Mouse (Mus musculus): ENCODE measurements around the gene Olfr1370. TPM values are rescaled to one million over a fixed set of nuclear protein-coding genes. Genes with fewer than 3 reads are reported as not detected.
"Not testable (repeated sequence)": the region's sequence is repeated elsewhere in the genome, so short reads cannot be mapped to it uniquely, and the experiment has no call there.

The Olfr1370 gene
- polyA plus RNA-seq (2014; fragmentation: Nextera tagmentation; extraction: Ambion mirVana), result not detected in 2 replicates

DNA sequence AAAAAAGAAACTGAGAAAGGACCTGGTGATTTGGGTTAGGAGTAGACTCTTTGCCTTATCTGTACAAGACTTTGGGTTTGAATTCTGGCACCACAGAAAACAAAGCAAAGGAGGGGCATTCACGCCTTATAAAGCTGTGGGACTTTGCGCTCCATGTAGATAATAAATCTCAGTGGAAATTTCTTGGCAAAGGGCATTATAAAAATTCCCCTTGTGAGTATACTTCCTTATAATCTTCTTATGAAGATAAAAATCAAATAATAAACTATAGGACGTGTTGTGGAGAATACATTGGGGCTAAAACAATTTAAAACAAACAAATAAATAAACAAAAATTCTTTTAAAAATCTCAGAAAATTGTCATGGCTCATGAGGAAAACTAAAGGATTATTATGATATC lies at the start of gene Olfr1370:
Gene Olfr1370 (minus strand): TSS at position 101 of the 400 bp plus-strand sequence.
- 82% methylated on average over 3 of the region's 3 CpGs for WGBS
- H3K27ac ChIP-seq (ENCODE audit: low read depth, low read length), result no peak within 1 kb of the TSS
- no peak within 1 kb of the TSS for H3K4me3 ChIP-seq (ENCODE audit: low read depth, low read length)
- no peaks in the 10 kb centered on the region for H3K27me3 ChIP-seq (ENCODE audit: control insufficient read depth, insufficient read depth, low read length)
- H3K9me3 ChIP-seq (ENCODE audit: control insufficient read depth, low read length), result no peaks in the 10 kb centered on the region
- ATAC-seq (ENCODE audit: low read depth), result no peak
- H3K4me2 ChIP-seq (ENCODE audit: low read depth, low read length), result no peak within 1 kb of the TSS
- H3K36me3 ChIP-seq (ENCODE audit: control insufficient read depth, insufficient read depth, low read length), result no peaks in the 10 kb centered on the region
- H3K4me1 ChIP-seq (ENCODE audit: control insufficient read depth, insufficient read depth, low read length), result no peaks in the 10 kb centered on the region
- no peak within 1 kb of the TSS for H3K9ac ChIP-seq (replicated peaks; ENCODE audit: low read depth, low read length)

DNA sequence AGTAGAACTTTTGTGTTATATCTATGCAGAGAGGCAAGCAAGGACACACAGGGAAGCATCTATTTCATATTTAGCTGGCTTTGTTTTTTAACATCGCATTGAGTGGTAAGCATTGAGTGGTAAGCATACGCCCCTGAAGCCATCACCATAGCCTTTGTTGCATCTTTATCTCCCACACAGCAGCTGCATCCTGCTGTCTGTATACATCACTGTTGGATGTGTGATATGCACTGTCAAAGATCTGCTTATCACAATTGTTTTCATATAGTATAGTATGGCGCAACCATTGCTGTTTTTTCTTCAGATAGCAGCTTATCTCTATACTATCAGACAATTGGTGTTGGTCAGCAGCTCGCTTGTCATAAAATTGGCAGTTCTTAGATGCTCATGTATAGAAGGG lies 39.4 kb upstream of the Olfr1370 start:
- no peaks in the 10 kb centered on the region for H3K27me3 ChIP-seq (ENCODE audit: control insufficient read depth, insufficient read depth, low read length)
- no peak overlapping the region for H3K4me3 ChIP-seq (ENCODE audit: low read depth, low read length)
- WGBS, result 91% methylated on average over 4 of the region's 4 CpGs
- ATAC-seq (ENCODE audit: low read depth), result no peak
- no peak overlapping the region for H3K9ac ChIP-seq (replicated peaks; ENCODE audit: low read depth, low read length)
- no peaks in the 10 kb centered on the region for H3K36me3 ChIP-seq (ENCODE audit: control insufficient read depth, insufficient read depth, low read length)
- no peaks in the 10 kb centered on the region for H3K9me3 ChIP-seq (ENCODE audit: control insufficient read depth, low read length)
- no peaks in the 10 kb centered on the region for H3K4me1 ChIP-seq (ENCODE audit: control insufficient read depth, insufficient read depth, low read length)
- no peak overlapping the region for H3K27ac ChIP-seq (ENCODE audit: low read depth, low read length)
- H3K4me2 ChIP-seq (ENCODE audit: low read depth, low read length), result no peak overlapping the region

DNA sequence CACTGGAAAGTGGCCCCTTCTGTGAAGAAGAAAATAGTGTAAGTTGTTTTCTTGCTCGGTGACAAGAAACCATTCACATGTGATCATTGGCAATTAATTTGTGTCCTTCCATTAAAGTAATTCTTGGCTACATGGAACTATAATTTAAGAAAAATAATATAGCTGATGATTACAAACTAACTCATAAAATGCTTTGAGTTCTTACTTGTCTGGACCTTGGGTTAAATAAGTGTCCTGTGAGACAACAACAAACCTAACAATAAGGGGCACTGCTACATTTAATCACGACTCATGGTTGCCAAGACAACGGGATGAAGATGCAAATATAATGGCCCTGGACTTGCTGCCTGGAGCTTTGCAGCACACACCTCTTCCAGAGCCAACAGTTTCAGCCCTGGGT lies 36.4 kb upstream of the Olfr1370 start, which contains the start of gene Olfr1369-ps1:
Gene Olfr1369-ps1 (plus strand): TSS at position 301 of the 400 bp plus-strand sequence.
- H3K27ac ChIP-seq (ENCODE audit: low read depth, low read length); H3K4me2 ChIP-seq (ENCODE audit: low read depth, low read length): not testable (repeated sequence)

DNA sequence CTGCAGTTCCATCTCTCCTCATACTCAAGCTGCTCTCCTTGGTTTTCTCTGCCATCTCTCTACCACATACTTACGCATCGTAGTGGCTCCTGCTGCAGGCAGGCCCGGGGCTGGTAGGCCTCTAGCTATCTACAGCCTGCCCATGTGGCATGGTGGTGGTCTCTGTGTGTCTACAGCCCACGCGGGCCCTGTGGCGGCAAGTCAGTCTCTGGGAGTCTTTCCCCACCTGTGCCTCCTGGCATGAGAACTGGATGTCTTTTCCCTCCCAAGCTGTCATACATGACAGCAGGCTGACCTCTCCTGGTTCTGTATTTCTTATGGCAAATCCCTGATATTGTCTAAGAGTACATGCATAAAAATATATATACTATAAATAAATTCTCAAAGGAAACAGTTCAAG lies 35.7 kb upstream of the Olfr1370 start:
- no peak for ATAC-seq (ENCODE audit: low read depth)
- H3K4me2 ChIP-seq (ENCODE audit: low read depth, low read length), result no peak overlapping the region
- 87% methylated on average over 6 of the region's 6 CpGs for WGBS

More for the DNA sequence above, 36.4 kb upstream of the Olfr1370 start, which contains the start of gene Olfr1369-ps1:
- not testable (repeated sequence) for H3K27me3 ChIP-seq (ENCODE audit: control insufficient read depth, insufficient read depth, low read length); ATAC-seq (ENCODE audit: low read depth); H3K4me3 ChIP-seq (ENCODE audit: low read depth, low read length); H3K9me3 ChIP-seq (ENCODE audit: control insufficient read depth, low read length); H3K4me1 ChIP-seq (ENCODE audit: control insufficient read depth, insufficient read depth, low read length); H3K36me3 ChIP-seq (ENCODE audit: control insufficient read depth, insufficient read depth, low read length); H3K9ac ChIP-seq (replicated peaks; ENCODE audit: low read depth, low read length)
- 73% methylated on average over 3 of the region's 3 CpGs for WGBS

DNA sequence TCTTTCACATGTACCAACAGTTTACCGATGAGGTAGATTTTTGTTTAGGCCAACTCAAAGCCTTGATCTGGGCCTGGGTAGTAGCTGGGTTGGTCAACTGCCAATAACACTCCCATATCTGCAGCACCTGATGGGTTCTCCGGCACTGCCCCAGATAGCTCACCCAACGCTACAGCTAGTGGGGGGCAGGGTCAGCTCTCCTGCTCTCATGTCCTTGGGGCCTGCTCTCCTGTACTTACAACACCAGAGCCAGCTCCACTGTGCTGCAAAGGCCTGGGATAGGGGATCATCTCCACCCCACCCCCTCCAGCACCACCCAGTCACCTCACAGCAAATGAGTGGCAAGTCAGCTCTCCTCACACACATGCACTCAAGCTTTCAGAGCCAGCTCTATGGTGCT lies 35.0 kb upstream of the Olfr1370 start:
- no peak for ATAC-seq (ENCODE audit: low read depth)
- H3K27me3 ChIP-seq (ENCODE audit: control insufficient read depth, insufficient read depth, low read length), result no peaks in the 10 kb centered on the region

More for the DNA sequence above, 35.7 kb upstream of the Olfr1370 start:
- H3K4me3 ChIP-seq (ENCODE audit: low read depth, low read length), result no peak overlapping the region
- H3K27me3 ChIP-seq (ENCODE audit: control insufficient read depth, insufficient read depth, low read length), result no peaks in the 10 kb centered on the region
- H3K36me3 ChIP-seq (ENCODE audit: control insufficient read depth, insufficient read depth, low read length), result no peaks in the 10 kb centered on the region
- H3K9me3 ChIP-seq (ENCODE audit: control insufficient read depth, low read length), result no peaks in the 10 kb centered on the region
- no peaks in the 10 kb centered on the region for H3K4me1 ChIP-seq (ENCODE audit: control insufficient read depth, insufficient read depth, low read length)
- no peak overlapping the region for H3K27ac ChIP-seq (ENCODE audit: low read depth, low read length)
- H3K9ac ChIP-seq (replicated peaks; ENCODE audit: low read depth, low read length), result no peak overlapping the region

DNA sequence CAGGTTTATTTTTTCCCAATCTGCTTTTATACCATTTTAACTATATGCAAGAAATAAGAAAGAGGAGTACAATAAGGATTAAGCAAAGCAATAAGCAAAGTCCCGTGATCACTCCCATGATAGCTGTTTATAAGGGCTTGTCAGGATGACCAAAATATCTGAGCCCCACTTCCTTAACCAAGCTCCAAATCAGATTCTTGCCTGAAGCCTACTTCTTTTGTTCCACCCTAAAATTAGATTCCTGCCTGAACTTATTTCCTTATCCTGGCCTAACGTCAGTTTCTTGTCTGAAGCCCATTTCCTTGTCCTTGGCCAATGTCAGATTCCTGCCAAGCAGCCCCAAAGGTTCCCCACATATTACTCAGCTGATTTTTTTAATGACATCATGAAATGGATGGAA lies 7.9 kb upstream of the Olfr1370 start:
- no peaks in the 10 kb centered on the region for H3K4me1 ChIP-seq (ENCODE audit: control insufficient read depth, insufficient read depth, low read length)
- WGBS, result 90% methylated on average over 2 of the region's 2 CpGs
- H3K9me3 ChIP-seq (ENCODE audit: control insufficient read depth, low read length), result no peaks in the 10 kb centered on the region
- H3K36me3 ChIP-seq (ENCODE audit: control insufficient read depth, insufficient read depth, low read length), result no peaks in the 10 kb centered on the region
- H3K9ac ChIP-seq (replicated peaks; ENCODE audit: low read depth, low read length), result no peak overlapping the region
- no peaks in the 10 kb centered on the region for H3K27me3 ChIP-seq (ENCODE audit: control insufficient read depth, insufficient read depth, low read length)
- H3K4me2 ChIP-seq (ENCODE audit: low read depth, low read length), result no peak overlapping the region
- H3K27ac ChIP-seq (ENCODE audit: low read depth, low read length), result no peak overlapping the region
- H3K4me3 ChIP-seq (ENCODE audit: low read depth, low read length), result no peak overlapping the region
- no peak for ATAC-seq (ENCODE audit: low read depth)

More for the DNA sequence above, 35.0 kb upstream of the Olfr1370 start:
- no peak overlapping the region for H3K4me3 ChIP-seq (ENCODE audit: low read depth, low read length)
- H3K36me3 ChIP-seq (ENCODE audit: control insufficient read depth, insufficient read depth, low read length), result no peaks in the 10 kb centered on the region
- no peaks in the 10 kb centered on the region for H3K4me1 ChIP-seq (ENCODE audit: control insufficient read depth, insufficient read depth, low read length)
- H3K9me3 ChIP-seq (ENCODE audit: control insufficient read depth, low read length), result no peaks in the 10 kb centered on the region
- no peak overlapping the region for H3K9ac ChIP-seq (replicated peaks; ENCODE audit: low read depth, low read length)
- no peak overlapping the region for H3K4me2 ChIP-seq (ENCODE audit: low read depth, low read length)
- H3K27ac ChIP-seq (ENCODE audit: low read depth, low read length), result no peak overlapping the region
- WGBS, result 92% methylated on average over 3 of the region's 3 CpGs

DNA sequence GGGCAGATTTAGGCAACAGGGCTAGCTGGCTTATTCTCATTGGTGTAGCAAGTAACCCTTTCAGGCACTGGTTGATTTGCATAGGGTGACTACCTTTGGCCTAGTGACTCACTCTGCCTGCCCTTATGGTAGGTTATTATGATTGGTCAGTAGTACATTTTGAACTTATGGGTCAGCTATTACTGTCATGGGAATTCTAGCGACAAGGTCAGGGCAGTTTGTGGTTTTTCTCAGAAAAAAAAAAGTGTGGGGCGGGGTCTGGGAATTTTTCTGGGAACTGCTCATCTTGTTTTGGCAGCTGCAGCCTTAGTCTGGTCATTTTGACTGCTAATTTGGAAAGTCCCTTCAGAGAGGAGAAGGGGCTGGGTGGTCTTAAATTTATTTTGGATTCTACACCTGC lies 8.7 kb downstream of the Olfr1370 start:
- H3K4me1 ChIP-seq (ENCODE audit: control insufficient read depth, insufficient read depth, low read length), result no peaks in the 10 kb centered on the region
- H3K36me3 ChIP-seq (ENCODE audit: control insufficient read depth, insufficient read depth, low read length), result no peaks in the 10 kb centered on the region
- no peaks in the 10 kb centered on the region for H3K27me3 ChIP-seq (ENCODE audit: control insufficient read depth, insufficient read depth, low read length)
- 83% methylated on average over 2 of the region's 2 CpGs for WGBS
- H3K9ac ChIP-seq (replicated peaks; ENCODE audit: low read depth, low read length), result no peak overlapping the region
- no peaks in the 10 kb centered on the region for H3K9me3 ChIP-seq (ENCODE audit: control insufficient read depth, low read length)
- H3K4me2 ChIP-seq (ENCODE audit: low read depth, low read length), result no peak overlapping the region
- no peak overlapping the region for H3K27ac ChIP-seq (ENCODE audit: low read depth, low read length)
- H3K4me3 ChIP-seq (ENCODE audit: low read depth, low read length), result no peak overlapping the region
- no peak for ATAC-seq (ENCODE audit: low read depth)

DNA sequence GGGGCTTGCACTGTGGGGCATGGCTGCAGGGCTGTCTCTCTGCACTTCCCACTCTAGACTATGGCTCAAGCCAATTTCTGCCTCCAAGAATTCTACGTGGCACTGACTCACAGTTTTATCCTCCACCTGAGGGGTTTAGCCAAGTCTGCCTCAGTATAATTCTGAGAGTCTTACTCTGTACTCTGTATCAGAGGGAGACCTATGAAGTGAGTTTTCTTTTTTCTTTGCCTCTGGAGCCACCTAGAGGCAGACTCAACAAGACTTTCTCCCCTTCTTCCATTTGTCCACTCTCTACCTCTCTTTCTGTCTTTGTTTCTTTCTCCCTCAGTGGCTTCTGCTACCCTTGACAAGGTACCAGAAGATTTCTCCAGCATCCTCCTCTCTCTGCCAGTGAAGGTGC lies 24.6 kb downstream of the Olfr1370 start:
- Histone ChIP-seq H3K4me1 (ENCODE audit: control insufficient read depth, insufficient read depth, low read length) (no peaks in the 10 kb centered on the region), H3K9me3 (ENCODE audit: control insufficient read depth, low read length) (no peaks in the 10 kb centered on the region), H3K9ac (replicated peaks; ENCODE audit: low read depth, low read length) (no peak overlapping the region), H3K36me3 (ENCODE audit: control insufficient read depth, insufficient read depth, low read length) (no peaks in the 10 kb centered on the region), H3K27me3 (ENCODE audit: control insufficient read depth, insufficient read depth, low read length) (no peaks in the 10 kb centered on the region), H3K27ac (ENCODE audit: low read depth, low read length) (no peak overlapping the region), H3K4me2 (ENCODE audit: low read depth, low read length) (no peak overlapping the region), H3K4me3 (ENCODE audit: low read depth, low read length) (no peak overlapping the region)
- ATAC-seq (ENCODE audit: low read depth), result peak; percentile 76; the same call in 1 of the 2 replicates
- WGBS, result 47% methylated on average over 1 of the region's 1 CpGs

DNA sequence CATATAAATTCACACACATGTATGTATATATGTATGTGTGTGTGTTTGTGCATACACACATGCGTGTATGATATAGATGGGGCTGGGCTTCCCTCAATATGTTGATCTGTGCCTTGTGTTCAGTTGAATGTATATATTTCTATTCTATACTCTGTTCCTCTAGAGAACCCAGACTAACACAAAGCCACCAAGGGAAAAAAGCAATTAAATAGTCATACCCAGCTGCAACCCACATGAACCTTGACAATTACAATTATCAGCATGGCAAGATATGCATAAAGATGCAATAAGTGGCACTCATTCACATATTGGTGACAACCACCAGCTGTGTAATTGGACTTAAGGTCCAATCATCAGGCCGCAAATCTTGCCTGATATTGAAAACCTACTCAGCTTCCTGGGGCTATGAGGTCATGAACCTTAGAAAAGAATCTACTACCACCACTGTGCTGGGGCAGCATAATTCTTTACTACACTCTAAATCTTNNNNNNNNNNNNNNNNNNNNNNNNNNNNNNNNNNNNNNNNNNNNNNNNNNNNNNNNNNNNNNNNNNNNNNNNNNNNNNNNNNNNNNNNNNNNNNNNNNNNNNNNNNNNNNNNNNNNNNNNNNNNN lies 34.1 kb downstream of the Olfr1370 start:
- Histone ChIP-seq H3K27me3 (ENCODE audit: control insufficient read depth, insufficient read depth, low read length) (no peaks in the 10 kb centered on the region), H3K36me3 (ENCODE audit: control insufficient read depth, insufficient read depth, low read length) (no peaks in the 10 kb centered on the region), H3K9me3 (ENCODE audit: control insufficient read depth, low read length) (no peaks in the 10 kb centered on the region), H3K4me3 (ENCODE audit: low read depth, low read length) (no peak overlapping the region), H3K4me2 (ENCODE audit: low read depth, low read length) (no peak overlapping the region), H3K9ac (replicated peaks; ENCODE audit: low read depth, low read length) (no peak overlapping the region), H3K27ac (ENCODE audit: low read depth, low read length) (no peak overlapping the region), H3K4me1 (ENCODE audit: control insufficient read depth, insufficient read depth, low read length) (no peaks in the 10 kb centered on the region)
- 61% methylated on average over 2 of the region's 2 CpGs for WGBS
- peak; percentile 34 for ATAC-seq (ENCODE audit: low read depth)

Data from neural tube, embryonic 14.5 days (tissue).